Mouse (Mus musculus): ENCODE data around the gene Lyrm2.
A peak's percentile ranks its signal among the peaks of the same experiment; 100 is the strongest.

The Lyrm2 gene

DNA sequence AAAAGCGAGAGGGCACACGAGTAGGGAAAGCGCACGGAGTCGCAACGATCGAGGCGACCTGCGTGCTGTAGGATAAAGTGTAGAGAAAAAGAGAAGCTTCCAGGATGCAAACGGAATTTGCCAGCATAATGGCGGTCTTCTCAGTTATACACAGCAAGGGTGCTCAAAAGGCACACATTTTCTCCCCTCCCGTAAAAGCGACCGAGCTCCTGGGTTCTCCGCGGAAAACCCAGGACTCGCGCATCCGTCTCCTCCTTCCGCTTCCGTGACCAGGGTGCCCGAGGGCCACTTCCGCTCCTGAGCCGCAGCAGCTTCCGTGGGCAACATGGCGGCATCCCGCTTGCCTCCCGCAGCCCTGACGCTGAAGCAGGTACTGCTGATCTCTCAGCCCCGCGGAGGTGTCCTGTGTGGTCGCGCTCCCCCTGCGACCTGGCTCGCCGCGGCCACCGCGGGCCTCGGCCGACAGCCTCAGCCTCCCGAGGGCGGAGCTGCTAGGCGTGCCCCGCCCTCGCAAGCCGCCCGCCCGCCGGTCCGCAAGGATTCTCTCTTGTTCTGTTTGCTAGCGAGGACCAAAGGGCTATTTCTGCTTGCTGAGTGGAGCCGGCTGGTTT, at the start of gene Lyrm2:
Gene Lyrm2 (plus strand): TSS at position 288 of the 611 bp plus-strand sequence.
- DNase-seq, result peak; percentile 76 to 87

DNA sequence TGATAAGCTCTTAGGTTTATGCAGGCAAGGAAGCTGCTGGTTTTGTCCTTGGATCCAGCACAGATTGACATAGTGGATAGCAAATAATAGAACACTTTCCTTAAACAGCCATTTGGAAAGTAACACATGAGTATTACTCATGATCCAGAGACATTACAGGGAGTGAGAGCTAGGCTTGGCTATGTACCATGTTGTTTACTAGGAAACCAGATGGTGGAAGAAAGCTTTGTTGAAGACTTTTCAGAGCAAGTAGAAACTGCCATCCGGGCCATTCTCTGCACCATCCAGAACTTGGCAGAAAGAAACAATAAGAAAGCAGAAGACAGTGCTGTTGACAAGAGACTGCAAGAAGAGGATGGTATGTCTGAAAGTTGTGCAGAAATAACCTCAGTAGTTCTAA, 49.3 kb upstream of the Lyrm2 start:
- DNase-seq, result no peak

DNA sequence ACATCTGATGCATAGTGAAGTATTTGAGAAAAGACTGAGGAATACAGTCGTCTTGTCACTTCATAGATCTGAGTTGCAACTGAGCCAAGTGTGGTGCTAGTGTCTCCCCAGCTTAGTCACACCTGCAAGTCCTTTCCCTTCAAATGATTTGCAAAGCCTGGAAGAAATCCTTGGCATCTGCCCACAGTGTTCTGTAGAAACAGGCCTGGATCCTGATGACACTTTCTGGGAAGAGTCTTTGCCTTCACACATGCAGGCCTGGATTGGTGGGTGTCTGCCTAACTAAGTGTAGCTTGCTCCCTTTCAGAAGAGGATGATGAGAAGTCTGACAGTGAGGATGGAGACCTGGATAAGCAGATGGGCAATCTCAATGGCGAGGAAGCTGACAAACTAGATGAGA, 42.6 kb upstream of the Lyrm2 start:
- DNase-seq, result no peak

DNA sequence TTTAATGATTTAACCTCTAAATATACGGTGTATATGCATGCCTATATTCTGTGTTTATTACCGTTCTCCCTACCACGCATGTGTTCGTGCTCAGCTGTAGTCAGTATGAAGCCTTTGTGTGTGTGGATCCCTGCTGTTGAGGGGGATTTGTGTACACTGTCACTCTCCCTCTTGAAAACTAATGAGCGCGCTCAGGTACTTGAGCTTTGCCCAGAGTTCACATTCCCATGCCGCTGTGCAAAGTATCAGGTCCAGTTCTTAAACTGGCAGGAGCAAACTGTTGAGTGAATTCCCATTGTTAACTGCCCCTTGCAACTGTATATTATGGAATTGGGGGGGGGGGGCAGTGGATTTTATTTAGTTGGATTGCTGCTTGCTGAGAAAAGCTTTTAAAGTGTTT, 32.6 kb upstream of the Lyrm2 start:
- DNase-seq, result peak; percentile 28 to 45

DNA sequence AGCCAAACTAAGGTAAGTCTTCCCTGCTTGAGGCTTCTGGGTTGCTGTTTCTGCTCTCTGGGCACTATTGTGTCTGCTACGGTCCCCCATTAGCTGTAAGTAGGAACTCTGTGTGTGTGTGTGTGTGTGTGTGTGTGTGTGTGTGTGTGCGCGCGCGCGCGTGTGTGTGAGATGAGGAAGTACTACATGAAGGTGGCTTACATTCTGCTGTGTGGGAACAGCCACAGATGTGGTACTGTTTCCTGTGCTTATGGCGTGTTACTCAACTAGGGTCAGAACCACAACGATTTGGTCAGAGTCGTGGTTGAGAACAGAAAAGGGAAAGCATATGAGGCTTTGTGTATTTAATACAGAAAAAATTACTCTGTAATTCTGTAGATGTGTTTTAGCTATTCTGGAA, 32.0 kb upstream of the Lyrm2 start:
- DNase-seq, result no peak

DNA sequence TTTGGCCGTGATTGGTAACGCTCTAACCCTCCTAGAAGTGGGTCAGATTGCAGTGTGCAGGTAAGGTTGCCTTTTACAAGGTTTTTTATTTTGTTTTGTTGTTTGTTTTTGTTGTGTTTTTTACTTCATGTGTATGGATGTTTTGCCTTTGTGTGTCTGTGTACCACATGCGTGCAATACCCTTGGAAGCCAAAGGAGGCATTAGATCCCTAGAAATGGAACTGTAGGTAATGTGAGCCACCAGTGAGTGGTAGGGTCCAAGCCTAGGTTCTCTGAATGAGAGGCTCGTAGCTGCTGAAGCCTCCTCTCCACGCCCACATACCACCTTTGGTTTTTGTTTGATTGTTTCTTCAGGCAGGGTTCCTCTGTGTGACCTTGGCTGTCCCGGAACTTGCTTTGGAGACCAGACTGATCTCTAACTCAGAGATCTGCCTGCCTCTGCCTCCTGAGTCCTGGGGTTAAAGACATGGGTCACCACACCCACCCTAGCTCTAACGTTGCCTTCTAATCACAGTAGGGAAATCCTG, 29.7 kb upstream of the Lyrm2 start:
- DNase-seq, result no peak

DNA sequence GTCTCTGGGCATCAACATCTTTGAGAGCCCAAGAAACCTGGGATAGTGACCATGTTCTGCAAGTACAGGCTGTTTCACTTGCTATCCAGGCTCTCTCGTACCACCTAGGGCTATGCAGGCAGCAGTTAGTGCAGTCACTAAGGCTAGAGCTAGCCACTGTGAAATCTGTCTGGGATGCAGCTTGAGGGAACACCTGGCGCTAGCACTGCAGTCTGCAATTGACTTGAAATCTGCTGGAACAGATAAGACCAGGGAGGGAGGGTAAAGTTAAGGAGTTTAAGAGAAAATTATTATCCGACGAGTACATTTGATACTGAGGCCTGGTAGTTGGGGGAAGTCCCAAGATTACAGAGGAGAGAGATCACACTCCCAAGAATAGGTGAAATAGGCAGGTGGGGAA, 20.1 kb upstream of the Lyrm2 start:
- DNase-seq, result no peak

DNA sequence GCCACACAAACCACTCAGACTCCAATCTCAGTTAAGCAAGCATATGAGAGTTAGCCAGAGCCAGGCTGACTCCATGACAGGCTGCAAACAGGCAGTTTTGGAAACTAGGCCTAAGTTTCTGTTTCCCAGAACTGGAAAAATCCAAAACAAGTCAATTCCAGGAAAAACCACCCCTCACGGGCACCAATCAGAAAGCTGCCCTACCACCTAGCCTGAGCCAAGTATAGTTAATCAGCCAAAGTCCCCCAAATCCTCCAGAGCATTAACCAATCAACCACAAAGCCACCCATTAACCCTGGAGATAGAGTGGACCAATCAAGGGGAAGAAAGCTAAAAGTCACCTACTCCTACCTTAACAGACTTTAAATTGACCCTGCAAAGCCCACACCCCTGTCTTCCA, 12.9 kb upstream of the Lyrm2 start:
- DNase-seq, result peak in 1 of 2 experiments; percentile 23

DNA sequence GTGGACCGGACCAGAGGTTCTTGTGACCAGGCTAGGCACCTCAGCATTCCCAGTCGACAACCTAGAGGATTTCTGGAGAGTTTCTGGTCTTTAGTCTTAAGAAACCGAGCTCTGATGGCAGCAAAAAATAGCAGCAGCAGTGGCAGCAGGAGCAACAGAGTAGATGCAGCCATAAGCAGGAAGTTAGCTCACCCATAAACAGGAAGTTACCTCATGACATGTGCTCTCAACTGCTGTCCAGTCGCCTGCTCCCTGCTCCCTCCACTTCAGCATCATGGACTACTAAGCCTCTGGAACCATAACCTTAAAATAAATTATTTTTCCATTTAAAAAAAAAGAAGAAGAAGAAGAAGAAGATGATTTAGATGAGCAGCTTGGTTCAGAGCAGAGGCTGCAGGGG, 11.0 kb upstream of the Lyrm2 start:
- DNase-seq, result no peak

DNA sequence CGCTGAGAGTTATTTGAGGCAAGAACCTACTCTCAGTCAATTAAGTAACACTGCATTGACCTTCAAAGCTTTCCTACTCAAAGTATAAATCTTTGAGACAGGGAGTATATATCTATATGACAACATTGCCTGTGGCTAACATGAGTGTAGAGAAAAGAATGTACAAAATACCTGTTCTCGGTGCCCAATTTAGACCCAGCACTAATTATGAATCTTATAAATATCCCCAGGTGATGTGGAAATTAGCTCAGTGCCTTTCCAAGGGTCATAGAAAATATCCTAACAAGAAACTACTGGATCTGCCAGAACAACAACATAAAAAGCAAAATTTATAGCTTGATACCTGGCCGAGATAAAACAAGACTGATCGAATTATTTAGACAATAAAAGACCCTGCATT, 1.1 kb upstream of the Lyrm2 start:
- no peak for DNase-seq

DNA sequence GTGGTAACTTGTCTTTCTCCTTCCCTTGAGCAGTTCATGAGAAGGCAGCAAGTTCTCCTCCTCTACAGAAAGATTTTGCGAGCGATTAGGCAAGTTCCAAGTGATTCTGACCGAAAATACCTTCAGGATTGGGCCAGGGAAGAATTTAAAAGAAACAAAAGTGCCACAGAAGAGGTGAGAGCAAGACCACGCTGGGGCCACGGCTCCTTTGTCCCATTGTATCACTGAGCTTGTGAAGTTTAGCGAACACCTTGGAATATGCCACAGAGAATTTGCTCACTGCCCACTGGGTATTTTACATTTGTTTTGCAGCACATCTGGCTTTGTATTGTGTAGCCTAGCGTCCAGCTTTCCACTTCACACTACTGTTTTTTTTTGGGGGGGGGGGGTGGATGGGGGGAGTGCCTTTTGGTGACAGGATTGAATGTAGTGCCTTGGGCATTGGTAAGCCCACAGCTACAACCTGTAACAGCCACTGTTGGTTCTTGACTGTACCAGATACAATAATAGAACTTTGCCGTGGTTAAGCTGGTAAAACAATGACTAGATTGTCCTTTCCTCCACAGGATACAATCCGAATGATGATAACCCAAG, 621 bp downstream of the Lyrm2 start:
- DNase-seq, result no peak

DNA sequence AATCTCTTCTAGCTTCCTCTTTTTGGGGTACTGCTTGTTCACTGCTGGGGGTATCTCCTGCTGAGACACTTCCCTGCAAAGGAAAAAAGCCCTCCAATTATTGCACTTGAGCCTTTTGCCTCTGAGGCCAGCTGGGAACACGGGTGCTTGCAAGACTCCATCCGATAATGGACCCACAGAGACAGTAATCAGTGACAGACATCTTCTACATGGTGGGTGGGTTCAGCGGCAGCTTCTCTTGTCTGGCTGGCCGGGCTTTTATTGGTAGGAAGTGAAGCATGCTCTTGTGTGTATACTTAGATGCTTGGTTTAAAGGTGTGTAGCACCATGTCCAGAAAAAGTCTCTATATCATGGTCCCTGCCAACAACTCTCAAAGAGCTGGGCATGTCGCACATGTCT, 17.4 kb downstream of the Lyrm2 start:
- no peak for DNase-seq

DNA sequence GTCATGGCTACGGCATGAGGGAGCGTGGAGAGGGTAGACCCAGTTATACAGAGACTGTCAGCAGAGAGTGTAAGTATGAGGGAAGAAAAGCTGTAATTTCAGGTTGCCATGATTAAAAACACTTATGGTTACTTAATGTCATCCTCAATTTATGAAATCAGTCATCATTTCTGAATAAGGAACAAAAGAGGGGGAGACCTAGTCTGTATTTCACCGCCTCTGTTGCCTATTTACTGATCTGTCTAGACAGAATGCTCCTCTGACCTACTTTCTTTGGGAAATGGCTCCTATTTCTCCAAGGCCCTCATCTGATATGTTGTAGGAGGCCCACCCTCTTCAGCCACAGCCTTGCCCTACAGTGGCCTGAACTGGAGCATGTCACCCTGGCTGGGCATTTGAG, 20.6 kb downstream of the Lyrm2 start:
- DNase-seq, result no peak

DNA sequence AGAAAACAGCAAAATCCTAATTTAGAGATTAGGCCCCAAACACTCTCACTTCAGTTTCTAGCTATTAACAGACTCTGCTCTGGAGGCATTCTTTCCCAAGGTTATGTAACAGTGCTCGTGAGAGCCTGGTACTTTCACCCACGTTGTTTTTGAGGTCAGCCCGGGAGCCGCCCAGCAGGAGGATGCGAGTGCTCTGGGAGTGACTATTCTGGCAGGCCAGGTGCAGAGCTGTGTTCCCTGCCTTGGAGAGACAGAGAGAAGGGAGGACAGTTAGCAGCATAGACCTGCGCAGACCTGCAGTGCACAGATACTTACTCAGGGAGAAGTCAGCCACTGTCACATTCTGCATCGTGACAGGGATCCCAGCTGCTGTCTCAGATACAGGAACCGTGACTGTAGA, 24.2 kb downstream of the Lyrm2 start:
- DNase-seq, result peak; percentile 45 to 50

DNA sequence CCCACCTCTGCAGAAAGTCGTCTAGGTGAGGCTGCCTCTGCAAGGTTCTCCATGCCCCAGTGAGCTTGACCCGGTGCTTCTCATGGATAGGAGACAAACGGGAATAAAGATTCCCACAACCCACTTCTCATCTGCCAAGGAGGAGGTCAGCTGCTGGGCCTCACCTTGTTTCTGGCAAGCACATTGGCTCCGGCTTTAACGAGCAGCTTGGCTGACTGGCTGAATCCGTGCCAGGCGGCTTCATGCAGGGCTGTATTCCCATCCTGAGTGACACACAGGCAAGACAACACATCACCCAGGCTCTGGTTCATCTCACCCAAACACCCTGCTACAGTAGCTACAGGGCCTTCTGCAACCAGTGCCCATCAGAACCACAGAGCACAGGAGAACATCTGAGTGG, 26.9 kb downstream of the Lyrm2 start:
- peak; percentile 40 to 59 for DNase-seq

DNA sequence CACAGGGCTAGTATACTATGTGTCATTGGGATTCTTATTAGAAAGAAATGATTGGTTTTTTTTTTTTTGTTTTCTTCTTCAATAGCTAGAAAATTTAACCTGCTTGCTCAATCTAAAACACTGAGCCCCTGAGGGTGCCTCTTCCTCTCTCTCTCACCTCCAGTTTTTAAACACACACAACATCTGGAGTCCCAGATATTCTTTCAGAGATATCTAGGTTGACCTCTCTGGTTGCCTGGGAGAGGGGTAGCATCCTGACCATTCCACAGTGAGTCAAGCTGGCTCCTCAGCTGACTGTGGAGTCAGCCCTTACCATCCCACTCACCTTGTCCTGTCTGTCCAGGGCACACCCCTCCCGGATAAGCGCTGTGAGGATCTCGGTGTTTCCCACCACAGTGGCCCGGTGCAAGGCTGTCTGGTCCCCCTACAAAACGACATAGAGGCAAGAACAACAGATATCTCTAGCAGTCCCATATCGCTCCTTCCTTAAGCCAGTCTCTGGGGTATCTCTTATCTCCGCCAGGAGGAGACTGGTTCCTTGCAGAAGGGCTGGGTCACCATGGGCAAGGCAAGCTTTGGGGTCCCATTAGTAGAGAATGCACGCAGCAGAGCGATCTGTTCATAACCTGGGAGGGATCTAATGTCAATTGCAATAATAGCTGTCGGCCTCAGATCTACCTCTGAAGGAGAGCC, 28.5 kb downstream of the Lyrm2 start:
- DNase-seq, result no peak

DNA sequence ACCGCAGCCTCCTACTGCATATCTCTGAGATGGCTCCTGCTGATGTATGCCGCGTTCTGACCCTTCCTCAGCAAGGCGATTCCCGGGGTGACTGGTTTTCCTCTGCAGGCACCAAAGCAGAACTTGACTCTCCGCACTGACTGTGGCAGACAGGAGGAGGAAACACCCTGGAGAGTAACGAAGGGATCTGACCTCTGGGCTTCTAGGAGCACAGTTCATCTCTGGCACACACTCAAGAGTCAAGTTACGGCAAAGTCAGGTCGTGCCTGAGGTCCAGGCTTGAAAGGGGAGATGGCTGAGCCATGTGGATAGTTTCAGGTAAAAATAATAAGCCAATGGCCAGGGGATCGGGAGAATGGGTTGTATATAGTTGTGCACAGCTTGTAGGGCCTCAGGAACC, 29.3 kb downstream of the Lyrm2 start:
- DNase-seq, result no peak

DNA sequence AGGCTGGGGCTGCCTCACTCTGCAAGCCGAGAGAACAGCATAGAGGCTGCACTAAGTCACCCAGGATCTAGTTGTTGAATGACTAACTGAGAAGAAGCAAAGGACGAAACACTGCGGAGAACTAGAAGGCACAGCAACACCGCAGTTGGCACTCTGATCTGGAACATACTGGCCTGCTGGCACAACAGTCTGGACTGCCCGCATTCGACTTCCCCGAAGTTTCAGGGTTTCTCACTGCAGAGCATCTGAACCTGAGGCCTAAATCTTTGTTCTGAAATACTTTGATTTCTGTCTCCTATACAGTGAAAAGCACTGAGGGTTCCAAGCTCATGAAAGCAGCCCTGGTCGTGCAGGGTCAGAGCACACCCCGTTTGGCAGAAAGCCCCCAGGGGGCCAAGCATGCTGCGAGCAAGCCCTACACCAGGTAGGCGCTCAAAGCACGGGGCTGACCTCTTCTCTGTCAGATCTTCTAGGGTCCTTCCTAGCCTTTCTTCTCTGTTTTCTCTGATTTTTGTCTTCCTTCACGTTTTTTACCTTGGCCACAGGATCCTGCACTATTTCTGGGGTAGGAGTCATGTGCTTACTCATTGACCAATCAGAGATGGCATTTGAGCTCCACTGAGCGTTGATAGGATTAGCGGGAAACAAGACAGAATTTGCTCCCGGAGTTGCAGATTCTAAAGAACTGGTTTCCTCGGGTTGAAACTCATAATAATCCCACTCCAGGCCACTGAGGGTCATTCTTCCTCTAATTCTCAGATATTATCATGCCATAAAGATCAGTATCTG, 33.6 kb downstream of the Lyrm2 start:
- DNase-seq, result no peak

DNA sequence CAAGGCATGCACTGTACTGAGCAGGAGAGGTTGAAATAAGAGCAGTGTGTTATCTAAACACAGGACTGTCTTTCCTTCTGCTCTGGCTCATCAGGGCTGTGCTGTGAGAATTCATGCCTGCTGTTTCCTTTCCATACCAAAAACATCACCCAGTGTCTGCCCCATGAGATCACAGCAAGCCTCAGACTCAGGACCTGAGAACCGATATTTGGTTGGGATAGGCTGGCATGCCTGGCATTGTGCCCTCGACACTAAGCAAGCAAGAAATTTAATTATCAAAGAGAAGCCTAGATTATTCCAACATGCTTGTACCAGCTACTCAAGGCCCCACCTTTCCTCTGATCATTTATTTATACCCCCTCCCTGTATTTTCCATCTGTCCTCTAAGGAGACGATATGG, 34.5 kb downstream of the Lyrm2 start:
- no peak for DNase-seq

DNA sequence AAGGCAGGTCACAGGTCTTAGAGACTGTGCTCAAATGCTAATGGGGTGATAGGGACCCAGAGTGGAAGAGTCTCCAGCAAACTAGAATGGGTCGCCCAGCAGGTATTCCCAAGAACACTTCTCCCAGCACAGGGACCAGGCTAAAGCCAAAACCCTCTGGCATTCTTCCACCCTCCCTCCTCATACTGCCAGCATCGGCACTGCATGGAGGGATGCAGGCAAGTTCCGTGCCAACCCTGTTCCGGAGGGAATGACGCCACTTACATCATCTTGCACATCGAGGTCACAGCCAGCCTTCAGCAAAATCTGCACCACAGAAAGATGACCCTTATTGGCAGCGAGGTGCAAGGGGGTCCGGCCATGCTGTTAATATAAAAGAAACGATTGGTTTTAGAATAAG, 36.0 kb downstream of the Lyrm2 start:
- no peak for DNase-seq

DNA sequence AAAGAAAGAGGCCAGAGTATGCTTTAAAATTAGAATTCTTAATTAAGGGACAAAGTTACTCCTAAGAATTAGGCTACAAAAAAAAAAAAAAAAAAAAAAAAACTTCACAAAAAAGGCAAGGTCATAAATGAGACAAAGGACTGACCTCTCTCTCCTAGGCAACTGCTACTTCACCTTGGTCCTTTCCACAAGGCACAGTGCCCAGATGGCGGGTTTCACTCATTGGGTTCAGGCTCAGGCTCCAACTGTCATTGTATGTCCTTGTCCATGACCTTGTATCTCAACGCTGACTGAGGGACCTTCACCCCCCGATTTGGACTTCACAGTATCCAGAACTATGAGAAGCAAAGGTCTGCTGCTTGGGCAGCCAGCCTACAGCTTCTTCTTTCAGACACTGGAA, 38.3 kb downstream of the Lyrm2 start:
- DNase-seq, result no peak
